Mouse (Mus musculus): ENCODE results near the gene Cers6. TPM values are rescaled to one million over a fixed set of nuclear protein-coding genes. Genes with fewer than 3 reads are reported as not detected.

Gene Cers6
- polyA plus RNA-seq, 1 experiment from 2014 or later, result 8.2 TPM

- DNase-seq (no peak), ATAC-seq (no peak)
- Histone ChIP-seq H3K9me3 (ENCODE audit: low read length) (no peaks in the 10 kb centered on the region), H3K4me3 (ENCODE audit: low read depth, low read length) (no peak overlapping the region), H3K36me3 (replicated peaks; ENCODE audit: insufficient read depth, low read length) (no peaks in the 10 kb centered on the region), H3K9ac (replicated peaks) (no peak overlapping the region), H3K27me3 (ENCODE audit: insufficient read depth, low read length) (no peaks in the 10 kb centered on the region), H3K4me2 (ENCODE audit: low read depth, low read length) (no peak overlapping the region), H3K4me1 (ENCODE audit: insufficient read depth) (peaks cover 10% of the 10 kb centered on the region), H3K27ac (ENCODE audit: low read depth) (no peak overlapping the region)
- TF ChIP-seq EP300 (IDR thresholded peaks at IDR 0.05; ENCODE audit: low read depth), result no peak
- no peak for TF ChIP-seq CTCF (IDR thresholded peaks at IDR 0.05; ENCODE audit: low read depth)
- 70% methylated on average over 7 of the region's 7 CpGs for WGBS (ENCODE audit: insufficient replicate concordance)
These were observed 38.7 kb downstream of the Cers6 start for GRCm38 (mm10) chr2:68899770-68900521.

- Histone ChIP-seq H3K27ac (ENCODE audit: low read depth) (peak overlapping the region; percentile 30; the same call in 1 of the 2 replicates), H3K9me3 (ENCODE audit: low read length) (no peaks in the 10 kb centered on the region), H3K4me1 (ENCODE audit: insufficient read depth) (peaks cover 10% of the 10 kb centered on the region), H3K9ac (replicated peaks) (no peak overlapping the region), H3K27me3 (ENCODE audit: insufficient read depth, low read length) (no peaks in the 10 kb centered on the region), H3K4me3 (ENCODE audit: low read depth, low read length) (no peak overlapping the region), H3K4me2 (ENCODE audit: low read depth, low read length) (peak overlapping the region; percentile 15; the same call in 1 of the 2 replicates), H3K36me3 (replicated peaks; ENCODE audit: insufficient read depth, low read length) (no peaks in the 10 kb centered on the region)
- no peak for DNase-seq
- no peak for ATAC-seq
- WGBS (ENCODE audit: insufficient replicate concordance), result 26% methylated on average over 9 of the region's 9 CpGs
- TF ChIP-seq EP300 (IDR thresholded peaks at IDR 0.05; ENCODE audit: low read depth) (no peak), CTCF (IDR thresholded peaks at IDR 0.05; ENCODE audit: low read depth) (no peak)
These were observed 39.6 kb downstream of the Cers6 start for GRCm38 (mm10) chr2:68900640-68901378.

- H3K27ac ChIP-seq (ENCODE audit: low read depth), result no peak overlapping the region
- H3K4me1 ChIP-seq (ENCODE audit: insufficient read depth), result peaks cover 10% of the 10 kb centered on the region
- H3K4me3 ChIP-seq (ENCODE audit: low read depth, low read length), result no peak overlapping the region
- H3K36me3 ChIP-seq (replicated peaks; ENCODE audit: insufficient read depth, low read length), result no peaks in the 10 kb centered on the region
- 47% methylated on average over 2 of the region's 2 CpGs for WGBS (ENCODE audit: insufficient replicate concordance)
- H3K4me2 ChIP-seq (ENCODE audit: low read depth, low read length), result no peak overlapping the region
- DNase-seq (no peak), ATAC-seq (no peak)
- H3K9me3 ChIP-seq (ENCODE audit: low read length), result no peaks in the 10 kb centered on the region
- H3K9ac ChIP-seq (replicated peaks), result no peak overlapping the region
- H3K27me3 ChIP-seq (ENCODE audit: insufficient read depth, low read length), result no peaks in the 10 kb centered on the region
- no peak for TF ChIP-seq EP300 (IDR thresholded peaks at IDR 0.05; ENCODE audit: low read depth)
- TF ChIP-seq CTCF (IDR thresholded peaks at IDR 0.05; ENCODE audit: low read depth), result no peak
These were observed 40.5 kb downstream of the Cers6 start for GRCm38 (mm10) chr2:68901708-68902107.

DNA sequence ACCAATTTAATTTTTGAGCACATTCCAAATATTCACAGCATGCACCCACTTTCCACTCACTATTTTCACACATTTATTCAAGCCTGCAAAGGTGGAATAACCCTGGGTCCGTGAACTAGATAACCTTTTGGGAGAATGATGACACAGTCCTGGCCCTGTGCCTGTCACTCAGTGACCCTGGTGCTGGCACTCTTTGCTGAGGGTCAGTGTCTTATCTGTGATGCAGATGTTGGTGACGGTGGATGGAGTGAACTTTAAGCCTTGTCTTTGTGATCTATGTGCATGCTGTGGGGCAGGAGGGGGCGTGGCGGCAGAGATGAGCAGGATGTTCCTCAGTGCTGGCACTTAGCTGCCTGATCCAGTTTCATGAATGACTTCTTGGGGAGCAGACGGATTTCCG lies 41.3 kb downstream of the Cers6 start:
- H3K36me3 ChIP-seq (replicated peaks; ENCODE audit: insufficient read depth, low read length), result no peaks in the 10 kb centered on the region
- no peaks in the 10 kb centered on the region for H3K9me3 ChIP-seq (ENCODE audit: low read length)
- H3K27me3 ChIP-seq (ENCODE audit: insufficient read depth, low read length), result no peaks in the 10 kb centered on the region
- H3K4me1 ChIP-seq (ENCODE audit: insufficient read depth), result peaks cover 11% of the 10 kb centered on the region
- no peak for TF ChIP-seq CTCF (IDR thresholded peaks at IDR 0.05; ENCODE audit: low read depth)
- TF ChIP-seq EP300 (IDR thresholded peaks at IDR 0.05; ENCODE audit: low read depth), result no peak
- H3K27ac ChIP-seq (ENCODE audit: low read depth), result no peak overlapping the region
- no peak overlapping the region for H3K4me2 ChIP-seq (ENCODE audit: low read depth, low read length)
- peak; percentile 91 for ATAC-seq
- H3K9ac ChIP-seq (replicated peaks), result no peak overlapping the region
- 65% methylated on average over 6 of the region's 6 CpGs for WGBS (ENCODE audit: insufficient replicate concordance)
- H3K4me3 ChIP-seq (ENCODE audit: low read depth, low read length), result no peak overlapping the region
- peak; percentile 51 for DNase-seq

- H3K4me2 ChIP-seq (ENCODE audit: low read depth, low read length), result no peak overlapping the region
- H3K9me3 ChIP-seq (ENCODE audit: low read length), result no peaks in the 10 kb centered on the region
- ATAC-seq (no peak), DNase-seq (no peak)
- TF ChIP-seq EP300 (IDR thresholded peaks at IDR 0.05; ENCODE audit: low read depth) (no peak), CTCF (IDR thresholded peaks at IDR 0.05; ENCODE audit: low read depth) (no peak)
- H3K27ac ChIP-seq (ENCODE audit: low read depth), result peak overlapping the region; percentile 25; the same call in 1 of the 2 replicates
- H3K9ac ChIP-seq (replicated peaks), result no peak overlapping the region
- 75% methylated on average over 3 of the region's 3 CpGs for WGBS (ENCODE audit: insufficient replicate concordance)
- H3K27me3 ChIP-seq (ENCODE audit: insufficient read depth, low read length), result no peaks in the 10 kb centered on the region
- no peaks in the 10 kb centered on the region for H3K36me3 ChIP-seq (replicated peaks; ENCODE audit: insufficient read depth, low read length)
- H3K4me1 ChIP-seq (ENCODE audit: insufficient read depth), result peaks cover 8% of the 10 kb centered on the region
- no peak overlapping the region for H3K4me3 ChIP-seq (ENCODE audit: low read depth, low read length)
These were observed 45.7 kb downstream of the Cers6 start for GRCm38 (mm10) chr2:68906921-68907320.

DNA sequence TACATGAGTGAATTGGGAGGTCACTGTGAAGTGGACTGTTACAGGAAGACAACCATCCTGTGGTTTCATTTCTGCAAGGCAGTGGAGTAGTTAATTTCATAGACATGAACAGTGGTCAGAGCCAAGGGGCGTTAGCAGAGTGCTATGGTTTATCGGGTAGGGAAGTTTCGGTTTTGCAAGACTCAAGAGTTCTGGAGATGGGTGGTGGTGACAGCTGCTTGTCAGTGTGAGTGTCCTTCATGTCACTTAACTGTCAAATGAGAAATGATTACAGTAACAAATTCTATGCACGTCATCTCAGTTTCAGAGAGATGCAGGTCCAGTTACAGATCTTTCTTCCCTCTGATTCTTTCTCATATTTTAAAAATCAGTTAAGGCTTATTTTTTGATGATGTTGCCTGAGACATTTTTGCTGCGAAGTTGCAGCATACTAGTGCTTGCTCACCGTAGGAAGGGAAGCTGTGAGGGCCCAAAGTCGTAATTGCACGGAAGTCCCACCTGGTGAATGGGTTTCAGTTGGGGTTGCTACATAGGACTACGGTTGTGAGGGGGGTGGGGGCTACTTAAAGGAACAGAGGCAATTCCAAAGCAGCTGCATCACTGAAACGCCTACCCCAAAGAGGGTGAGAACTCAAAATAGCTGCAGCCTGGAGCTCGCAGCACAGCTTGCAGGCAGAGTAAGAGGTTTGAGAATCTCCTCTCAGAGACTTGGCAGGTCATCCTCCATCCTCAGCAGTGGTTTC lies 46.7 kb downstream of the Cers6 start:
- peak overlapping the region; percentile 55; the same call in 1 of the 2 replicates for H3K27ac ChIP-seq (ENCODE audit: low read depth)
- 29% methylated on average over 11 of the region's 11 CpGs for WGBS (ENCODE audit: insufficient replicate concordance)
- DNase-seq (peak; percentile 38), ATAC-seq (peak; percentile 80)
- H3K4me3 ChIP-seq (ENCODE audit: low read depth, low read length), result peak overlapping the region; percentile 15
- H3K9me3 ChIP-seq (ENCODE audit: low read length), result no peaks in the 10 kb centered on the region
- no peak for TF ChIP-seq CTCF (IDR thresholded peaks at IDR 0.05; ENCODE audit: low read depth)
- no peak for TF ChIP-seq EP300 (IDR thresholded peaks at IDR 0.05; ENCODE audit: low read depth)
- H3K36me3 ChIP-seq (replicated peaks; ENCODE audit: insufficient read depth, low read length), result no peaks in the 10 kb centered on the region
- H3K9ac ChIP-seq (replicated peaks), result no peak overlapping the region
- H3K4me2 ChIP-seq (ENCODE audit: low read depth, low read length), result peak overlapping the region; percentile 60
- H3K27me3 ChIP-seq (ENCODE audit: insufficient read depth, low read length), result no peaks in the 10 kb centered on the region
- peaks cover 7% of the 10 kb centered on the region for H3K4me1 ChIP-seq (ENCODE audit: insufficient read depth)
